Mouse (Mus musculus) heart, postnatal 0 days (tissue): ENCODE measurements at regions not wholly inside any gene's neighbourhood (a gene's known extent, or its start where the extent isn't known, plus 50 kb on each side); places are given as distances from the start of the nearest gene placed in this dataset.

ENCODE experiments used
- CTCF ChIP-seq: IDR thresholded peaks from 2 replicates; pipeline ENCODE4 v1.5.1; 2016; ENCODE audit warnings: antibody characterized with exemption, control low read depth, low read depth
- EP300 ChIP-seq: IDR thresholded peaks from 2 replicates; pipeline ENCODE4 v1.6.1; 2016; ENCODE audit warnings: antibody characterized with exemption, low read depth

DNA sequence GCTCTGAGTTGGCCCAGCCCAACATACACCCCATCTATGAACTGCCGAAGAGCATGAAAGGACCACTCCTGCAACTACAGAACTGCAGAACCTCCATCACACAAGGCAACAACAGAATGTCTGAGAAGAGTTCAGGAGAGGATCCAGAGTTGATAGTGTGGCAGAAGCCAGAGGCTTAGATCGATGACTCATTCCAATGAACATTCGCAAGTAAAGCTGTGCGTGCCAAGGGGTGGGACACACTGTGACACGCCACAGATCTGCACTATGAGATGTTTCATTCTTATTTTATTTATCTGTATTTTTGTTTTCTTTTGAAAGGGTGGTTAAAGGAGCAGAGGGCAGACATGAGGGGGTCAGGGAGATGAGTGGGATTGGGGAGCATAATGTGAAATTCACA, 103.7 kb upstream of the Ppargc1a start:
- TF ChIP-seq CTCF (no peak), EP300 (no peak)
